Mouse (Mus musculus) Patski (cell line): Measurements from ENCODE around the gene Ncoa1. TPM values are rescaled to one million over a fixed set of nuclear protein-coding genes. Genes with fewer than 3 reads are reported as not detected.

Experiments
- ATAC-seq: fragments of 100-300 bp; one replicate; pipeline ENCODE4 v1.8.0; 2021
- CTCF ChIA-PET: fragments of 350-600 bp; sonication (Branson Sonifier 250); formaldehyde crosslinking; loops from one replicate; lab custom pipeline; 2022; ENCODE audit warnings: inconsistent platforms; lab: Charles Lee
- POLR2A ChIA-PET: fragments of 350-600 bp; sonication (Branson Sonifier 250); formaldehyde crosslinking; loops from one replicate; lab custom pipeline; 2022; ENCODE audit warnings: antibody characterized with exemption, inconsistent platforms; lab: Charles Lee
- DNase-seq: peaks from one replicate; pipeline ENCODE4 v3.0.0-alpha.2; 2011; ENCODE audit warnings: low read depth, low spot score
- H3K27me3 ChIP-seq: fragments of 371-371 bp; one replicate; pipeline ENCODE4 v1.5.1; 2021
- CTCF ChIP-seq: fragments of 100-300 bp; IDR thresholded peaks from one replicate; pipeline ENCODE4 v1.5.1; 2021
- in situ Hi-C: fragments of 300-500 bp; cut with MboI; formaldehyde crosslinking; loops from 3 replicates; pipeline ENCODE4 v1.11.1; 2018; ENCODE audit warnings: low pct_unique_long_range_greater_than_20kb, mixed read lengths
- polyA plus RNA-seq: library from polyadenylated mRNA; unstranded; gene quantifications from one replicate; pipeline ENCODE4 v1.2.3, GENCODE M21; 2021

The Ncoa1 gene
- polyA plus RNA-seq, 1 experiment from 2014 or later, result 21.9 TPM

GRCm38 (mm10) chr12:4503673-4504326, 26.8 kb upstream of the Ncoa1 start:
- TF ChIP-seq CTCF, result no peak
- in situ Hi-C loops, result no loop called here
- ChIA-PET CTCF (no interaction called here), POLR2A (no interaction called here)
- H3K27me3 ChIP-seq, result no peaks in the 10 kb centered on the region
- DNase-seq (no peak), ATAC-seq (no peak)

- ChIA-PET CTCF (no interaction called here), POLR2A (interaction anchor here (0.6 to 0.7 kb wide), 2 partner anchors 16 to 117 kb away, joined by 3 read pairs; no protein-coding TSS in a partner anchor)
- DNase-seq (no peak), ATAC-seq (no peak)
- H3K27me3 ChIP-seq, result no peaks in the 10 kb centered on the region
- no peak for TF ChIP-seq CTCF
- in situ Hi-C loops, result no loop called here
Observed at GRCm38 (mm10) chr12:4501916-4502315, 24.9 kb upstream of the Ncoa1 start.

- H3K27me3 ChIP-seq, result no peaks in the 10 kb centered on the region
- DNase-seq (no peak), ATAC-seq (no peak)
- POLR2A ChIA-PET, result no interaction called here
- CTCF ChIA-PET, result no interaction called here
- in situ Hi-C loops, result no loop called here
- no peak for TF ChIP-seq CTCF
Observed at GRCm38 (mm10) chr12:4500516-4500915, 23.5 kb upstream of the Ncoa1 start.

- POLR2A ChIA-PET, result no interaction called here
- in situ Hi-C loops, result no loop called here
- DNase-seq (no peak), ATAC-seq (no peak)
- no peaks in the 10 kb centered on the region for H3K27me3 ChIP-seq
- TF ChIP-seq CTCF, result no peak
- CTCF ChIA-PET, result no interaction called here
Observed at GRCm38 (mm10) chr12:4499651-4500175, 22.7 kb upstream of the Ncoa1 start.

GRCm38 (mm10) chr12:4488411-4488810, 11.4 kb upstream of the Ncoa1 start:
- CTCF ChIA-PET, result interaction anchor here (1.0 kb wide), 1 partner anchor 10 kb away, joined by 3 read pairs; no protein-coding TSS in a partner anchor
- H3K27me3 ChIP-seq, result no peaks in the 10 kb centered on the region
- POLR2A ChIA-PET, result no interaction called here
- DNase-seq, result no peak
- no peak for TF ChIP-seq CTCF
- ATAC-seq, result no peak
- in situ Hi-C loops, result no loop called here

- no peaks in the 10 kb centered on the region for H3K27me3 ChIP-seq
- TF ChIP-seq CTCF, result no peak
- CTCF ChIA-PET, result interaction anchor here (1.2 kb wide), 1 partner anchor 24 kb away, joined by 3 read pairs; no protein-coding TSS in a partner anchor
- DNase-seq, result no peak
- in situ Hi-C loops, result no loop called here
- ATAC-seq, result no peak
- POLR2A ChIA-PET, result no interaction called here
Observed at GRCm38 (mm10) chr12:4483386-4483785, 6.4 kb upstream of the Ncoa1 start.

GRCm38 (mm10) chr12:4481687-4482086, 4.7 kb upstream of the Ncoa1 start:
- no peak for DNase-seq
- no peak for ATAC-seq
- CTCF ChIA-PET, result no interaction called here
- H3K27me3 ChIP-seq, result no peaks in the 10 kb centered on the region
- in situ Hi-C loops, result no loop called here
- no peak for TF ChIP-seq CTCF
- POLR2A ChIA-PET, result no interaction called here

- CTCF ChIA-PET, result no interaction called here
- DNase-seq (no peak), ATAC-seq (no peak)
- H3K27me3 ChIP-seq, result no peaks in the 10 kb centered on the region
- POLR2A ChIA-PET, result no interaction called here
- no peak for TF ChIP-seq CTCF
- in situ Hi-C loops, result no loop called here
Observed at GRCm38 (mm10) chr12:4480250-4480649, 3.3 kb upstream of the Ncoa1 start.

GRCm38 (mm10) chr12:4479171-4479881, 2.3 kb upstream of the Ncoa1 start:
- no peak for DNase-seq
- in situ Hi-C loops, result no loop called here
- ChIA-PET POLR2A (no interaction called here), CTCF (no interaction called here)
- TF ChIP-seq CTCF, result no peak
- H3K27me3 ChIP-seq, result no peaks in the 10 kb centered on the region
- no peak for ATAC-seq

GRCm38 (mm10) chr12:4477941-4478795, 1.2 kb upstream of the Ncoa1 start:
- TF ChIP-seq CTCF, result no peak
- no peak for ATAC-seq
- POLR2A ChIA-PET, result no interaction called here
- in situ Hi-C loops, result no loop called here
- H3K27me3 ChIP-seq, result no peaks in the 10 kb centered on the region
- no peak for DNase-seq
- CTCF ChIA-PET, result interaction anchor here (1.0 kb wide), 1 partner anchor 11 kb away, joined by 3 read pairs; no protein-coding TSS in a partner anchor
